Mouse (Mus musculus): Measurements from ENCODE around the gene Nme8.
A peak's percentile ranks its signal among the peaks of the same experiment; 100 is the strongest.

Gene Nme8

GRCm38 (mm10) chr13:19697790-19698189 is at the start of gene Nme8:
Gene Nme8, minus strand, starts transcription at chr13:19697794.
- no peak for DNase-seq (ENCODE audit: low spot score in 2 of 2)

- no peak for DNase-seq (ENCODE audit: low spot score in 2 of 2)
Observed at GRCm38 (mm10) chr13:19745741-19746140, 48.1 kb upstream of the Nme8 start.

GRCm38 (mm10) chr13:19744536-19744935 is 46.9 kb upstream of the Nme8 start:
- DNase-seq (ENCODE audit: low spot score in 2 of 2) = no peak

- peak in 1 of 2 experiments; percentile 19 for DNase-seq (ENCODE audit: low spot score in 2 of 2)
Observed at GRCm38 (mm10) chr13:19734597-19734996, 37.0 kb upstream of the Nme8 start.

GRCm38 (mm10) chr13:19730826-19731225 is 33.2 kb upstream of the Nme8 start:
- no peak for DNase-seq (ENCODE audit: low spot score in 2 of 2)

- DNase-seq (ENCODE audit: low spot score in 2 of 2) = no peak
Observed at GRCm38 (mm10) chr13:19718954-19719353, 21.4 kb upstream of the Nme8 start.

- no peak for DNase-seq (ENCODE audit: low spot score in 2 of 2)
Observed at GRCm38 (mm10) chr13:19717201-19717600, 19.6 kb upstream of the Nme8 start.

- DNase-seq (ENCODE audit: low spot score in 2 of 2) = no peak
Observed at GRCm38 (mm10) chr13:19703806-19704205, 6.2 kb upstream of the Nme8 start.

GRCm38 (mm10) chr13:19701443-19702078 is 4.0 kb upstream of the Nme8 start:
- DNase-seq (ENCODE audit: low spot score in 2 of 2) = peak; percentile 44 to 78

GRCm38 (mm10) chr13:19700733-19701442 is 3.3 kb upstream of the Nme8 start:
- DNase-seq (ENCODE audit: low spot score in 2 of 2) = peak; percentile 3 to 11

- DNase-seq (ENCODE audit: low spot score in 2 of 2) = peak; percentile 1 to 20
Observed at GRCm38 (mm10) chr13:19698524-19699173, 1.1 kb upstream of the Nme8 start.

GRCm38 (mm10) chr13:19690417-19690816 is 7.2 kb downstream of the Nme8 start:
- DNase-seq (ENCODE audit: low spot score in 2 of 2) = no peak

- no peak for DNase-seq (ENCODE audit: low spot score in 2 of 2)
Observed at GRCm38 (mm10) chr13:19689971-19690370, 7.6 kb downstream of the Nme8 start.

GRCm38 (mm10) chr13:19684007-19684406 is 13.6 kb downstream of the Nme8 start:
- peak; percentile 47 to 75 for DNase-seq (ENCODE audit: low spot score in 2 of 2)

- peak in 1 of 2 experiments; percentile 3 for DNase-seq (ENCODE audit: low spot score in 2 of 2)
Observed at GRCm38 (mm10) chr13:19682879-19683640, 14.5 kb downstream of the Nme8 start.

GRCm38 (mm10) chr13:19674601-19675000 is 23.0 kb downstream of the Nme8 start:
- no peak for DNase-seq (ENCODE audit: low spot score in 2 of 2)

- DNase-seq (ENCODE audit: low spot score in 2 of 2) = no peak
Observed at GRCm38 (mm10) chr13:19674025-19674424, 23.6 kb downstream of the Nme8 start.

- DNase-seq (ENCODE audit: low spot score in 2 of 2) = no peak
Observed at GRCm38 (mm10) chr13:19668355-19669140, 29.0 kb downstream of the Nme8 start.

GRCm38 (mm10) chr13:19652405-19652804 is 45.2 kb downstream of the Nme8 start:
- DNase-seq (ENCODE audit: low spot score in 2 of 2) = no peak

- DNase-seq (ENCODE audit: low spot score in 2 of 2) = no peak
Observed at GRCm38 (mm10) chr13:19649824-19650223, 47.8 kb downstream of the Nme8 start.

- DNase-seq (ENCODE audit: low spot score in 2 of 2) = peak in 1 of 2 experiments; percentile 27
Observed at GRCm38 (mm10) chr13:19644225-19644624, 53.4 kb downstream of the Nme8 start.
